Mouse (Mus musculus): ENCODE data around the gene Olfr1208.

The Olfr1208 gene

GRCm38 (mm10) chr2:88902211-88902610 lies at the start of gene Olfr1208:
Gene Olfr1208, minus strand, starts transcription at chr2:88902311.
- DNase-seq (ENCODE audit: extremely low read depth, low read depth, low spot score), result no peak

GRCm38 (mm10) chr2:88938011-88938410 lies 35.9 kb upstream of the Olfr1208 start, which contains the start of gene Olfr1211:
Gene Olfr1211, minus strand, starts transcription at chr2:88938111.
- DNase-seq (ENCODE audit: extremely low read depth, low read depth, low spot score), result no peak

- no peak for DNase-seq (ENCODE audit: extremely low read depth, low read depth, low spot score)
Observed at GRCm38 (mm10) chr2:88915057-88915456, 12.9 kb upstream of the Olfr1208 start, which contains the start of gene Olfr1209. Gene Olfr1209, minus strand, starts transcription at chr2:88915157.

GRCm38 (mm10) chr2:88862931-88863330 lies 39.2 kb downstream of the Olfr1208 start, which contains the start of gene Olfr1206:
Gene Olfr1206, plus strand, starts transcription at chr2:88863231.
- DNase-seq (ENCODE audit: extremely low read depth, low read depth, low spot score), result no peak

- DNase-seq (ENCODE audit: extremely low read depth, low read depth, low spot score), result no peak
Observed at GRCm38 (mm10) chr2:88848992-88849391, 53.1 kb downstream of the Olfr1208 start, which contains the start of gene Olfr1204. Gene Olfr1204, plus strand, starts transcription at chr2:88849292.

Measured in fat pad, adult 2 months (tissue).